Mouse (Mus musculus) left cerebral cortex, adult 8-10 months (tissue): ENCODE results near the gene Gm9125. TPM values are rescaled to one million over a fixed set of nuclear protein-coding genes. Genes with fewer than 3 reads are reported as not detected.
"Not testable (repeated sequence)": the region's sequence is repeated elsewhere in the genome, so short reads cannot be mapped to it uniquely, and the experiment has no call there.

Experiments
- DNase-seq, 2 experiments: peaks; one replicate each; pipeline ENCODE4 v3.0.0; 2022; ENCODE audit warnings: low spot score in 2 of 2
- total RNA-seq, 4 experiments: library from RNA; stranded (reverse); gene quantifications; 2 replicates each; pipeline ENCODE4 v1.2.4; 2022

Gene Gm9125
- total RNA-seq: not detected

DNA sequence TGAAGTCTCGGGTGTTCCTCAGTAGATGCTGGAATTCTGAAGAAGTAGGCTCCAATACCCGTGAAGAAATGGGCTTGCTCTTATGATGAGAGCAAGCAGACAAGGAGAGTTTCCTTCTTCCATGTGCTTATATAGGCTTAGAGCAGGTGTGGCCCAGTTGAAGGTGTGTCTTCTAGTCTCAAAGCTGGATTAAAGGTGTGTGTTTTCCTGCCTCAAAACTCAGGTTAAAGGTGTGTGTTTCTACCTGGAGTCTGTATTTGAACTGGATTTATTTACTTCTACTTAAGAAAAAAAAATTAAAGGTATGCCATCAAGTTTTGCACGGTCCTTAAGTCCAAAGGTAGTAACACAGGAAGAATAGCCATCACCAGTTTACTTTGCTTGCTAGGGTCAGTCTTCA lies at the start of gene Gm9125:
Gene Gm9125 (minus strand): TSS at position 101 of the 400 bp plus-strand sequence.
- DNase-seq: not testable (repeated sequence)

GRCm38 (mm10) chr3:94072544-94072943 lies 17.9 kb upstream of the Gm9125 start, which contains the start of gene Gm10697:
Gm10697 (minus strand) TSS chr3:94072644.
- not testable (repeated sequence) for DNase-seq

DNA sequence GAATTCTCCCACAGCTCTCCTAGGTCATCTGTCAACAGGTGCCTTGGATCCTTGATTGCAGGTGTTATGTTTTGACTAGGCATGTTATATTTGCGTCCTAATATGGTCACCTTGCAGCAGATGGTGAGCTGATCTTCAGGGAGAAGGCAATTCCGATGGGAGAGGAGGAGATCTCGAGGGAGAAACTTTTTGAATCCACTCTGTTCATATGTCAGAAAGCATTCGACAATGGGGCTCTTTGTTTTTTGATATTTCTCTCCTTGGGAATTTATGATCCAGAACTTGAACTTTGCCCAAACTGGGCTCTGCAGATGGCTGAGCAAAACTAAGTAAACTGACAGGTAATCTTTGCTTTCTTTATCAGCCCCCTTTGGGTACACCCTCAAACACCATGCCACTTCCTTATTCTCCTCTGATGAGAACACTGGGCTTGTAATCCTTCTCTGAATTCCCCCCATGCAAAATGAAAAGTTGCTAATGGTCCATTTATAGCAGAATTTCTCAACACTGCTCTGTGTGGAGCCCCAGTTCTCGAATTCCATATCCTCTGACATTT lies 5.0 kb downstream of the Gm9125 start:
- not testable (repeated sequence) for DNase-seq

- DNase-seq: not testable (repeated sequence)
These were observed 16.4 kb downstream of the Gm9125 start for GRCm38 (mm10) chr3:94038241-94038640.

- not testable (repeated sequence) for DNase-seq
These were observed 20.3 kb downstream of the Gm9125 start for GRCm38 (mm10) chr3:94034400-94034799.

Other genes starting within 250 kb of the Gm9125 start
- not detected for gene Tdpoz3, start 228.9 kb downstream of the Gm9125 start, total RNA-seq
- not detected for gene Gm9117, start 111.3 kb downstream of the Gm9125 start, total RNA-seq
- not detected for gene Tdpoz5, start 93.6 kb downstream of the Gm9125 start, total RNA-seq
- gene Gm10697, start 17.8 kb upstream of the Gm9125 start, total RNA-seq: not detected
- not detected for gene Gm10696, start 123.3 kb upstream of the Gm9125 start, total RNA-seq
- not detected for gene Gm5286, start 141.8 kb upstream of the Gm9125 start, total RNA-seq
- gene Gm4778, start 209.2 kb upstream of the Gm9125 start, total RNA-seq: not detected